Mouse (Mus musculus) layer of hippocampus, adult 8-10 months (tissue): ENCODE measurements around the gene Zfp239. TPM values are rescaled to one million over a fixed set of nuclear protein-coding genes. Genes with fewer than 3 reads are reported as not detected.
A peak's percentile ranks its signal among the peaks of the same experiment; 100 is the strongest.
"Not testable (repeated sequence)": the region's sequence is repeated elsewhere in the genome, so short reads cannot be mapped to it uniquely, and the experiment has no call there.

Experiments
- DNase-seq, 2 experiments: peaks; one replicate each; pipeline ENCODE4 v3.0.0; 2022; ENCODE audit warnings: low spot score in 2 of 2
- total RNA-seq, 4 experiments: library from RNA; stranded (reverse); gene quantifications; 2 replicates each; pipeline ENCODE4 v1.2.4; 2022

Gene Zfp239
- total RNA-seq = 10 to 100 TPM; 32.3 to 45.5 (median 38.4) TPM

GRCm38 (mm10) chr6:117861848-117862247, at the start of gene Zfp239:
Zfp239 (plus strand) TSS chr6:117862100.
- DNase-seq = no peak

DNA sequence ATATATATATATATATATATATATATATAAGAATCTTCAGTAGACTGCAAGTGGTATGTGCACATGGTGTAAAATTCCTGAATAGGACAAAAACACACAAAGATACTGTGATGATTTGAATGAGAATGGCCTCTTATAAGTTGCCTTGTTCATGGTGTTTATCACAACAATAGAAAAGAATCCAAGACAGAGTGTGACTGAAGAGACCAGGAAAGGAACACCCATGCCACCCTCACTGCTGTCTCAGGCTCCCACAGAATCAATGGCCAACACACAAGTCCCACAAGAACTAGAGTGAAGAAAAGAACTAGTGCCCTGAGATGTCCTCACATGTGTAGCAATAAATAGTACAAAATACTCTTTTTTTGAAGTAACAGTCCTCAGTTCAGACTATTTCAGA, 47.2 kb upstream of the Zfp239 start:
- DNase-seq = no peak

- no peak for DNase-seq
Observed at GRCm38 (mm10) chr6:117817108-117817541, 44.8 kb upstream of the Zfp239 start.

GRCm38 (mm10) chr6:117820327-117820726, 41.6 kb upstream of the Zfp239 start:
- DNase-seq = no peak

- DNase-seq = peak in 1 of 2 experiments; percentile 26
Observed at GRCm38 (mm10) chr6:117825369-117825768, 36.5 kb upstream of the Zfp239 start.

DNA sequence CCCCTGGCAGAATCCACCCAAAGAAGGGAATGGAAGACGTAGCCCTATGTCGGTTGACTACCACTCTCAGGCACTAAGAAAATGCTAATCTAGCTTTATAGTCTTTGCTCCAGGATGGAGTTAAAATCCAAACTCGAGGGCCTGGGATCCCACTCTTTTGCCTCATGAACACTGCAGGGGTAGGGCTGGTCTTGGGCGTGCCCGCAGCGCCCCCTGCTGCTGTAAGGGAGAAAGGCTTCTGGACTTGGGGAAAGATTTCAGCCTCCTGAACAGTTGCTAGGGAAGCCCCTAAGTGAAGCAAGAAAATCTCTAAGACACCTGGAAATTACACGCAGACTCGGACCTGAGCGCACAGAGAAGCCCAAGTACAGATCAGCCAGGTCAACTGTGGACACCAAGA, 33.6 kb upstream of the Zfp239 start:
- DNase-seq = peak in 1 of 2 experiments; percentile 71

DNA sequence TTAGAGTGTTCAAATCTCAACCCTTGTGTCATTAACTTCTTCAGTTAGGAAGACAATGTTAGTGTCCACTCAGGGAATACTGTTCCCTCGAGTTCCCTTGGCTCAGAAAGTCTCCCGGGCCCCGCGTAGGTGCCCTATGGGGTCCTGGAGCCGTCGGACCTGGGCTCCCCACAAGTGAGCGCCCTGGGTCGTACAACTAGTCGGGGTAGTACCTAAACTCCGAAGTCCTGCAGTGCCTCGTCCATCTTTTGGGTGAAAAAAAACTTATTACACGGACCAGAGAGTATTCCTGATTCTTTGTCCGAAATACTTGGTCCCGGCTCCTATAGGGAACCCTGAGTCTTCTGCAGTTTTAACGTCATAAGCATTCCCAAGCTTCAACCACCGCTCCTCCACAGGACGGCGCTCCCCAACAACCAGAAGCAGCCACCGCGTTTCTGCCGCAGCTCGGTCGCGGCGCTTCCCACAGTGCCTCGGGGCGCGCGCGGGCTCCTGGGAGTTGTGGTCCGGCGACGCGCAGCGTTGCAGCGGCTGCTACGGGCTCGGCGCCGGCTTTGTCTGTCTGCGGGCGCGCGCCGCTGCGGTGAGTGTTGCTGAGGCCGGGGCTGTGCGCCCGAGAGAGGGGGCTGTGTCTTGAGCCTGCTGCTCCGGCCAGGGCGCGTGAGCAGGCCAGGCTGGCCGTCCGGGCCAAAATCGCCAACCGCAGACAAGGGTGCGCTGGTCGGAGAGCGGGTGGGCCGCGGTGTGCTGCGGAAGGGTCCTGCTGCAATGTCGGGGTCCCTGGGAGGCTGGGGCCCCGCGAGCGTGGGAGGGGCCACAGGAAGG, 21.0 kb upstream of the Zfp239 start, which contains the start of gene Zfp637:
Gene Zfp637 (plus strand): TSS at position 495 of the 825 bp plus-strand sequence.
- DNase-seq = peak; percentile 89 to 91

DNA sequence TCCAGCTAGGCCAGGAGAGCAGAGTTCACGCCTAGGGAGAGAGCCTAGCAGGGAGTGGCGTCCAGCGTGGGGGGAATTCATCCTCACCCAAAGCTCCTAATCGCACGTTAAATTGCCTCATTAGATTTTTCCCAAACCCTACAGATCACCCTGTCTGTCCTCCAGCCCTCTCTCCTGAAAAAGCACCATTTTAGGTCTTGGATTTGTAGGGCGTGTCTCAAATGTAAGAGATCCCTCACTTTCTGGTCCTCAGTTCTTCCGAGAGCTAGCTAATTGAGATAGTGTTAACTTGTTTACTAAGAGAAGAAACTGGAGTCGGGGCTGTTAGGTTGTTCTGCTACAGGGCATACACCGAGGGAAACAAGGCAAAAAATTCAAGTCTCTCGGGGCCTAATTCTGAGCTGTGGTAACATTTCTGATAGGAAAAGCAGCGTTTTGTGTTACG, 20.4 kb upstream of the Zfp239 start:
- no peak for DNase-seq

DNA sequence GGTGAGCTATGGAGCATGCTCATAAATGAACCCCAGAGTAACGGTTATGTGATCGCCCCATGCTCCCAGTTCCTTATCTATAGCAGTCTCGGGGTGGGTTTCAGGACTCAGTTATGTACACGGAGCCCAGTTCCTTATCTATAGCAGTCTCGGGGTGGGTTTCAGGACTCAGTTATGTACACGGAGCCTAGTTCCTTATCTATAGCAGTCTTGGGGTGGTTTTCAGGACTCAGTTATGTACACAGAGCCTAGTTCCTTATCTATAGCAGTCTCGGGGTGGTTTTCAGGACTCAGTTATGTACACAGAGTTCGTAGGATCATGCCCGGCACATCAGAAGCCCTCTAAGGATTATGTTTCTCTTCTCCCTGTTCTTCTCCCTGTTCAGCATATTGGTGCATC, 17.3 kb upstream of the Zfp239 start:
- no peak for DNase-seq

DNA sequence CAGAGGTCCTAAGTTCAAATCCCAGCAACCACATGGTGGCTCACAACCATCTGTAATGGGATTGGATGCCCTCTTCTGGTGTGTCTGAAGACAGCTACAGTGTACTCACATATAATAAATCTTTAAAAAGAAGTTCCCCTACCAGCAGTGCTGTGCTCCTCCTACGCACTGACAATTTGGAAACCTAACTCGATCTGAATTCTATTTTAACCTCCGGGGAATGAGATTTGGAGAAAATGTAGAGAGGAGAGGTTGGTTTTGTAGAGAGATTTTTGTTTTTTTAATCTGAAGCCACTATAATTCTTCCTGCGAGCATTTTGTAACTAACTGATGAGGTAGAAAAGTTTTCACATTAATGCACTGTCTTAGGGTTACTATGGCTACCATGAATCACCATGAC, 15.2 kb upstream of the Zfp239 start:
- DNase-seq = not testable (repeated sequence)

DNA sequence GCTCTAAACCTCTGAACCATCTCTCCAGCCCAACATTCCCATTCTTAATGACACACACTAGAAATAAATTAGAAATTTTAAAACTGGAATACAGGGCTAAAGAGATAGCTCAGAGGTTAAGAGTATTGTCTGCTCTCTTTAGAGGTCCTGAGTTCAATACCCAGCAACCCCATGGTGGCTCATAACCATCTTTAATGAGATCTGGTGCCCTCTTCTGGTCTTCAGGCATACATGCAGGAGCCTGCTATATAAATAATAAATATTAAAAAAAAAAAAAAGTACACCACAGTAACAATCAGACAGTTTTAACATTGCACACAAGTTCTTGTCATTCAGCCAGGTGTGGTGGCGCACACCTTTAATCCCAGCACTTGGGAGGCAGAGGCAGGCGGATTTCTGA, 14.1 kb upstream of the Zfp239 start:
- no peak for DNase-seq

DNA sequence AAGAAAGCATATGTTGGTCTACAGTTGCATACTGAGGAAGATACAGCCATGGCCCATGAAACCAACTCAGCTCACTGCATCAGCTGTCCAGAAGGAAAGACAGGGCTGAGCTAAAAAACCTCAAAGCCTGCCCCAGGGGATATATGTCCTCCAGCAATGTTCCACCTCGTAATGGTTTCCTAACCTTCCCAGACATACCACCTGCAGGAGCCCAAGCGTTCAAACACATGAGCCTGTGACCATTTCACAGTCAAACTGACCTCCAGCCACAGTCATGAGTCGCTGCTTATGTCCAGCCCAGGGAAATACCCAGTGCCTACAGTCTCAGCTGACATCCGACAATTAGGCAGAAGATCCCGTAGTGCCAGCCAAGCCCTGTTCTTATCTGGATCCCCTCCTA, 13.3 kb upstream of the Zfp239 start:
- DNase-seq = no peak

GRCm38 (mm10) chr6:117851747-117852146, 10.2 kb upstream of the Zfp239 start:
- no peak for DNase-seq

- DNase-seq = no peak
Observed at GRCm38 (mm10) chr6:117857990-117858389, 3.9 kb upstream of the Zfp239 start.

- no peak for DNase-seq
Observed at GRCm38 (mm10) chr6:117862465-117862864, 565 bp downstream of the Zfp239 start.

- peak; percentile 43 to 69 for DNase-seq
Observed at GRCm38 (mm10) chr6:117862899-117863620, 1.2 kb downstream of the Zfp239 start.

- DNase-seq = no peak
Observed at GRCm38 (mm10) chr6:117863751-117864150, 1.9 kb downstream of the Zfp239 start.

- no peak for DNase-seq
Observed at GRCm38 (mm10) chr6:117868187-117868586, 6.3 kb downstream of the Zfp239 start.

- no peak for DNase-seq
Observed at GRCm38 (mm10) chr6:117871034-117871433, 9.1 kb downstream of the Zfp239 start.

DNA sequence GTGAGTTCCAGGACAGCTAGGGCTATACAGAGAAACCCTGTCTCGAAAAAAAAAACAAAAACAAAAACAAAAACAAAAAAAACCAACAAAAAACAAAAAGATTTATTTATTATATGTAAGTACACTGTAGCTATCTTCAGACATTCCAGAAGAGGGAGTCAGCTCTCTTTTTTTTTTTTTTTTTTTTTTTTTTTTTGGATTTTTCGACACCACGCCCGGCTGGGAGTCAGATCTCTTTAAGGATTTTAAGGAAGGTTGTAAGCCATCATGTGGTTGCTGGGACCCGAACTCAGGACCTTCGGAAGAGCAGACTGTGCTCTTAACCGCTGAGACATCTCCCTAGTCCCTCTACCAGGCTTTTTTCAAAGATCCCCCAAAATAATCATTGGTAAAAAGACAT, 11.6 kb downstream of the Zfp239 start:
- DNase-seq = not testable (repeated sequence)

DNA sequence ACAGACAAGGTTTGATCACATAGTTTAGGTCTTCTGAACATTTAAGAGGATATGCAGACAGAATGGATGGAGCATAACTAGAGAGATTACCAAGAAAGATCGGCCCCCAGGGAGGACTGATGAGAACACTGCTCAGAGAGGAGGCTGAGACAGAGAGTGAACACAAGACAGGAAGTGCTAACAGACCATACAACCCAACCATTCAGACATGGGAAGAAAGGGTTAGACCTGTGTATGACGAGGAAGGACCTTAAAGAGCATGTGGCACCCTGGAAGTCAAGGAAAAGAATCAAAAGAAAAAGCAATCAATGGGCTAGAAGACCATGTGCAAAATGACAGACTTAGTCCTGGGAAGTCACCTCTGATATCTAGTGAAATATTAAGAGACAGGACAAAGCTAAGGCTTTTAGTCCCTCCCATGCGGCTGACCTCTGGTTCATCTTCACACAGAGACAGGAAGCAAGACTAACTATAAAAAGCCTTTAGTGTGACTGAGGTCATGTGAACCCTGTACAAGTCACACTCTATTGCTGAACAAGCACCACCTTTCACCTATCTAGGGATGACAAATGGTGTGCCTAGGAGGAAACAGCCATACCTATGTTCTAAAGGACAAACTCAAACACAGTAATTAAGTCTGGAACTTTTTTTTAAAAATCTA, 12.9 kb downstream of the Zfp239 start:
- no peak for DNase-seq
